Mouse (Mus musculus) E14TG2a.4 (cell line): ENCODE results near the gene Smok2b.
"Not testable (repeated sequence)": the region's sequence is repeated elsewhere in the genome, so short reads cannot be mapped to it uniquely, and the experiment has no call there.

Source experiments
- CTCF ChIP-seq: conservative IDR thresholded peaks from 2 replicates; pipeline ENCODE4 v1.5.1; 2014; ENCODE audit warnings: low read length
- NANOG ChIP-seq: IDR thresholded peaks from 2 replicates; pipeline ENCODE4 v1.6.1; 2014; ENCODE audit warnings: borderline replicate concordance, low read length, mixed read lengths
- POU5F1 ChIP-seq: IDR thresholded peaks from 2 replicates; pipeline ENCODE4 v1.6.1; 2014; ENCODE audit warnings: low read length, borderline replicate concordance

- not testable (repeated sequence) for TF ChIP-seq CTCF, POU5F1, NANOG
These were observed 28.5 kb upstream of the Smok2b start for GRCm38 (mm10) chr17:13201551-13201950.
